Mouse (Mus musculus) lung, postnatal 0 days (tissue): Measurements from ENCODE around the gene Olfr965.
"Not testable (repeated sequence)": the region's sequence is repeated elsewhere in the genome, so short reads cannot be mapped to it uniquely, and the experiment has no call there.

Experiments
- CTCF ChIP-seq: IDR thresholded peaks from 2 replicates; pipeline ENCODE4 v1.5.1; 2016; ENCODE audit warnings: antibody characterized with exemption, mild to moderate bottlenecking
- EP300 ChIP-seq: IDR thresholded peaks from 2 replicates; pipeline ENCODE4 v1.6.1; 2016; ENCODE audit warnings: antibody characterized with exemption, mild to moderate bottlenecking, control low read depth

- not testable (repeated sequence) for TF ChIP-seq EP300, CTCF
These were observed 10.0 kb upstream of the Olfr965 start for GRCm38 (mm10) chr9:39701123-39701522.
